Mouse (Mus musculus): ENCODE data around the gene Ppp3ca.

DNA sequence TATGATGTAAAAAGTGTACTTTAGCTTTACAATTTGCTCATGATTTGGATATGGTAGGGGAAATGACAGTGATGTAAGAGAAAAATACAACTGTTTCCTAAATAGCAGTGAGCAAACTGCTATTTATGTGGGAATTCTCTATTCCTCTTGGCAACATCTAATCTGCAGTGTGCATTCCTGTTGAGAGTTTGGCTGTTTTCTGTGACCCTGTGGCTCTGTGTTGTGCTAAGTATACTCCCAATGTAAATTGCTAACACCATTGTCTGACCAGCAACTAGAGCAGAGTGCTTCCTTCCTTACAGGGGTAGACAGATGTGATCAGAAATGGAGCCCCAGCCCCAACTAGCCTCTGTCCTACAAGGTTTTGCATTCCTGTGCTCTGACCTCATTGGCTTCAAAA is 263.1 kb downstream of the Ppp3ca start:
- TF ChIP-seq POLR2A (IDR thresholded peaks at IDR 0.05; ENCODE audit: control insufficient read depth, low read depth, low read length) (no peak), CTCF (IDR thresholded peaks at IDR 0.05; ENCODE audit: control insufficient read depth, insufficient read depth, insufficient replicate concordance, low read depth, low read length) (no peak)
